Mouse (Mus musculus) monocyte, adult 5-6 weeks (primary cell): ENCODE measurements around the gene Cdx4. TPM values are rescaled to one million over a fixed set of nuclear protein-coding genes. Genes with fewer than 3 reads are reported as not detected.

ENCODE experiments used
- ATAC-seq: fragments of 153-309, 156-312 bp; replicated peaks from 2 replicates; pipeline ENCODE4 v1.8.0; 2017; ENCODE audit warnings: mild to moderate bottlenecking; ENCODE audit not compliant: low TSS enrichment, insufficient number of reproducible peaks, severe bottlenecking, poor library complexity, low FRiP score
- total RNA-seq: library from RNA; stranded (forward); fragments of 200-1000, 200-491, 200-594 nt; gene quantifications from 3 replicates; pipeline ENCODE4 v1.2.3, GENCODE M21; 2017

Gene Cdx4
- total RNA-seq, 1 experiment from 2014 or later = not detected

DNA sequence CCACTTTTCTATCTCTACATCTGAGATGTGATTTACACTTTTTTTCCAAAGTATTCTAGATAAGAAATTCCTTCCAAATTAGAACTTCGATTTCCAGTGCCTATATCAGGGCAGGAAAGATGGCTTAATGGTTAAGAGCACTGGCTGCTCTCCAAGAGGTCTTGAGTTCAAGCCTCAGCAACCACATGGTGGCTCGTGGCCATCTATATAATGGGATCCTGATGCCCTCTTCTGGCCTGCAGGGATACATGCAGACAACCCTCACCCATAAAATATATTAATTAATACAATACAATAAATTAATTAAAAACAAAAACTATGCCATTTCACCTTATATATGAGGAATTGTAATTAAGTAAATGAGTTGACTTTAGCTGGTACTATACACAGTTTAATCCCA, 50.0 kb downstream of the Cdx4 start:
- ATAC-seq = no peak

GRCm38 (mm10) chrX:103371627-103372026, 50.4 kb downstream of the Cdx4 start:
- ATAC-seq = no peak

- no peak for ATAC-seq
Measured at GRCm38 (mm10) chrX:103374250-103374649, 53.1 kb downstream of the Cdx4 start.

Other genes starting within 250 kb of the Cdx4 start
- gene Nap1l2, start 134.8 kb upstream of the Cdx4 start, total RNA-seq = 1.1 to 1.5 TPM in 2 of 3 replicates, not detected in the other
- gene Chic1, start 35.1 kb downstream of the Cdx4 start, total RNA-seq = 0.32 to 2.2 TPM (median 1.1 TPM) in 3 replicates
- not detected in 3 replicates for gene Tsx, start 93.1 kb downstream of the Cdx4 start, total RNA-seq
- not detected in 3 replicates for gene Gm26992, start 100.6 kb downstream of the Cdx4 start, total RNA-seq